Mouse (Mus musculus): ENCODE data around the gene Slc6a11.

GRCm38 (mm10) chr6:114089626-114090025 is 41.4 kb upstream of the Slc6a11 start:
- TF ChIP-seq POLR2A (IDR thresholded peaks at IDR 0.05; ENCODE audit: low read depth, low read length) (no peak), CTCF (IDR thresholded peaks at IDR 0.05; ENCODE audit: borderline replicate concordance, insufficient read depth, low read length) (peak; percentile 56; the same call in 1 of the 2 replicates)

Measured in embryonic fibroblast, embryonic 13.5 days (primary cell).